Mouse (Mus musculus) testis, adult 2 months (tissue): ENCODE measurements around the gene Arl8a.

Experiments
- CTCF ChIP-seq: fragments of 200-500 bp; IDR thresholded peaks from 2 replicates; pipeline ENCODE4 v1.5.1; 2012; ENCODE audit warnings: low read depth, mild to moderate bottlenecking, inconsistent platforms, low read length, moderate library complexity; ENCODE audit not compliant: control insufficient read depth, insufficient read depth, insufficient replicate concordance
- POLR2A ChIP-seq: fragments of 200-500 bp; IDR thresholded peaks from 2 replicates; pipeline ENCODE4 v1.6.1; 2012; ENCODE audit warnings: low read depth, mild to moderate bottlenecking, inconsistent platforms, low read length, moderate library complexity; ENCODE audit not compliant: control insufficient read depth

- TF ChIP-seq CTCF (no peak), POLR2A (no peak)
Measured at GRCm38 (mm10) chr1:135142452-135142851, 4.2 kb upstream of the Arl8a start.
